In genomic region chr11:78545181-78545580, GRCm38 (mm10) we compare ENCODE assay signal across 17 mouse cellular contexts.
"Had no signal": no experiment of that assay in that cellular context is flagged by ENCODE, and none has a peak within 500 bp of the region (broad histone marks: within the 10 kb centered on the region; RNA-seq: fewer than 3 reads in every experiment).

No protein-coding gene starts in this region.

- H3K4me3 ChIP-seq: layer of hippocampus, adult 2 months; left cerebral cortex, adult 2 months; liver, embryonic 13.5 days; megakaryocyte, embryonic 14.5 days; midbrain, embryonic 10.5 days; midbrain, embryonic 13.5 days; myocyte; neural tube, embryonic 13.5 days; stomach, embryonic 15.5 days had no signal

- H3K4me2 ChIP-seq: liver, embryonic 13.5 days; midbrain, embryonic 13.5 days; neural tube, embryonic 13.5 days; stomach, embryonic 15.5 days had no signal

- H3K9ac ChIP-seq: liver, embryonic 13.5 days; midbrain, embryonic 13.5 days; neural tube, embryonic 13.5 days; stomach, embryonic 15.5 days had no signal

- H3K27ac ChIP-seq: layer of hippocampus, adult 2 months; left cerebral cortex, adult 2 months; liver, embryonic 13.5 days; midbrain, embryonic 10.5 days; midbrain, embryonic 13.5 days; neural tube, embryonic 13.5 days; stomach, embryonic 15.5 days had no signal

- DNase-seq: kidney, postnatal 14 days; layer of hippocampus, adult 9-11 months; liver, embryonic 13.5 days; lung, adult 2 months; retina, postnatal 1 day; right cerebral cortex, postnatal 25 days; spleen, adult 18-20 months; thymus, postnatal 25 days had no signal

- ATAC-seq: midbrain, embryonic 13.5 days; midbrain, embryonic 16.5 days had no signal

- H3K27me3 ChIP-seq: liver, embryonic 13.5 days; megakaryocyte, embryonic 14.5 days; midbrain, embryonic 13.5 days; neural tube, embryonic 13.5 days; stomach, embryonic 15.5 days had no signal

- H3K9me3 ChIP-seq: liver, embryonic 13.5 days; megakaryocyte, embryonic 14.5 days; midbrain, embryonic 10.5 days; midbrain, embryonic 13.5 days; neural tube, embryonic 13.5 days; stomach, embryonic 15.5 days had no signal
